8 mouse cellular contexts compared by ENCODE assay signal in the genomic region with DNA sequence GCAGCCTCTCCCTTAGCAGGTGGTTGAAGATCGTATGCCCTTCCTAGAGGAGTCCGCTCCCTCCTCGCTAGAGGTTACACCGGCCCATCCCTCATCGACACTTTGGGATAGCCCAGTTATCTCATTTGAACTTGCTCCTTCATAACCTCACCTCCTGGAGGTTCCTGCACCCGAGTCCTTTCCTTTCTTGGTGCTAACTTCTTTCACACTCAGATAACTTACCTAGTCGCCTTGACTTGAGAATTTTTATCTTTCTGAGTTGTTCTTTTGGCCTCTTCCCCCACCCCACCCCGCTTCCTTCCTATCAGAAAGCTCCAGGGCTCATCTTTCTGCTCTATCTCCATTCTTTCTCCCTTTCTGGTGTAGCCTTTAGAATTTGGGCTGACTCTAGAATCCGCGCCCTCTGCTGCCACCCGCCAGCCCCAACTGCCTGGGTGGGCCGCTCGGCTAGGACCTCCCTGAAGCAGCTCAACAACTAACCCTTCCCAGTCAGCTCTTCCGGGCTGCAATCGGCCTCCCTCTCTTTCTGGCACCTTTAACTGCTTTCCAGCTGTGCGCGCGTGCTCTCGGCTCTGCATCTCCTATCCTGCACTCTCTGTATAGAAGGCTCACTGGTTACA. TPM values are rescaled to one million over a fixed set of nuclear protein-coding genes. Genes with fewer than 3 reads are reported as not detected.
DNase-seq lines count a peak whose midpoint lies in the region; ATAC-seq lines count a peak whose summit lies in the region.

No protein-coding gene starts in this region.

- H3K9ac ChIP-seq in midbrain, embryonic 11.5 days (ENCODE audit: low read length), result no peak overlapping the region
- H3K9ac ChIP-seq in midbrain, embryonic 16.5 days (ENCODE audit: low read depth, low read length), result no peak overlapping the region
- no peak overlapping the region for H3K9ac ChIP-seq in embryonic facial prominence, embryonic 15.5 days
- no peak overlapping the region for H3K9ac ChIP-seq in hindbrain, embryonic 14.5 days

- H3K4me2 ChIP-seq in midbrain, embryonic 11.5 days, result no peak overlapping the region; the same call in 1 of the 2 replicates
- no peak overlapping the region; the same call in 1 of the 2 replicates for H3K4me2 ChIP-seq in midbrain, embryonic 16.5 days (ENCODE audit: low read length)
- peak overlapping the region; percentile 58 for H3K4me2 ChIP-seq in embryonic facial prominence, embryonic 15.5 days (replicated peaks)
- peak overlapping the region; percentile 59; the same call in 1 of the 2 replicates for H3K4me2 ChIP-seq in hindbrain, embryonic 14.5 days (replicated peaks)

- H3K4me3 ChIP-seq in midbrain, embryonic 11.5 days (ENCODE audit: low read depth, low read length), result no peak overlapping the region
- no peak overlapping the region for H3K4me3 ChIP-seq in midbrain, embryonic 16.5 days (ENCODE audit: low read depth, low read length)
- peak overlapping the region; percentile 66 for H3K4me3 ChIP-seq in embryonic facial prominence, embryonic 15.5 days (replicated peaks)
- H3K4me3 ChIP-seq in hindbrain, embryonic 14.5 days (replicated peaks; ENCODE audit: low read length), result no peak overlapping the region

- H3K4me1 ChIP-seq in midbrain, embryonic 11.5 days (ENCODE audit: control insufficient read depth, insufficient read depth, low read length), result peaks cover 6% of the 10 kb centered on the region
- peaks cover 8% of the 10 kb centered on the region for H3K4me1 ChIP-seq in midbrain, embryonic 16.5 days (ENCODE audit: control insufficient read depth, insufficient read depth, low read length)
- H3K4me1 ChIP-seq in embryonic facial prominence, embryonic 15.5 days, result peaks cover 33% of the 10 kb centered on the region
- H3K4me1 ChIP-seq in hindbrain, embryonic 14.5 days (replicated peaks; ENCODE audit: control insufficient read depth, insufficient read depth, low read length), result peaks cover 5% of the 10 kb centered on the region; the same call in 1 of the 2 replicates

- no peaks in the 10 kb centered on the region for H3K9me3 ChIP-seq in midbrain, embryonic 11.5 days (ENCODE audit: control insufficient read depth, low read length)
- H3K9me3 ChIP-seq in midbrain, embryonic 16.5 days (replicated peaks; ENCODE audit: control insufficient read depth, low read length, poor library complexity, severe bottlenecking), result no peaks in the 10 kb centered on the region
- H3K9me3 ChIP-seq in embryonic facial prominence, embryonic 15.5 days (replicated peaks), result no peaks in the 10 kb centered on the region
- H3K9me3 ChIP-seq in hindbrain, embryonic 14.5 days (ENCODE audit: control insufficient read depth, low read length), result no peaks in the 10 kb centered on the region

- DNase-seq in midbrain, embryonic 11.5 days (ENCODE audit: low spot score, missing footprints), result peak; percentile 93
- no peak for DNase-seq in hindbrain, embryonic 14.5 days (ENCODE audit: low spot score)
- peak; percentile 27 for DNase-seq in lung, postnatal 36 days
- peak; percentile 74 for DNase-seq in testis, postnatal 10 days (ENCODE audit: low spot score)
- DNase-seq in layer of hippocampus, adult 11-12 months (ENCODE audit: low spot score), result no peak
- no peak for DNase-seq in right cerebral cortex, adult 2 months (ENCODE audit: low spot score in 2 of 2)

- no peak for ATAC-seq in midbrain, embryonic 11.5 days (ENCODE audit: low FRiP score)
- no peak for ATAC-seq in midbrain, embryonic 16.5 days
- no peak; the same call in 1 of the 2 replicates for ATAC-seq in embryonic facial prominence, embryonic 15.5 days (ENCODE audit: insufficient number of reproducible peaks, low FRiP score, low TSS enrichment, low read depth)
- ATAC-seq in hindbrain, embryonic 14.5 days (ENCODE audit: low FRiP score), result no peak

- H3K36me3 ChIP-seq in midbrain, embryonic 11.5 days (ENCODE audit: control insufficient read depth, insufficient read depth, low read length), result no peaks in the 10 kb centered on the region
- H3K36me3 ChIP-seq in midbrain, embryonic 16.5 days (ENCODE audit: control insufficient read depth, insufficient read depth, low read length), result no peaks in the 10 kb centered on the region
- no peaks in the 10 kb centered on the region for H3K36me3 ChIP-seq in embryonic facial prominence, embryonic 15.5 days
- H3K36me3 ChIP-seq in hindbrain, embryonic 14.5 days (replicated peaks; ENCODE audit: control insufficient read depth, insufficient read depth), result no peaks in the 10 kb centered on the region

- 10% methylated on average over 19 of the region's 19 CpGs for WGBS in midbrain, embryonic 11.5 days
- WGBS in midbrain, embryonic 16.5 days, result 10% methylated on average over 19 of the region's 19 CpGs
- WGBS in embryonic facial prominence, embryonic 15.5 days, result 8% methylated on average over 19 of the region's 19 CpGs
- 12% methylated on average over 19 of the region's 19 CpGs for WGBS in hindbrain, embryonic 14.5 days

- H3K27me3 ChIP-seq in midbrain, embryonic 11.5 days (ENCODE audit: control insufficient read depth, insufficient read depth, low read length), result peaks cover 20% of the 10 kb centered on the region
- peaks cover 24% of the 10 kb centered on the region for H3K27me3 ChIP-seq in midbrain, embryonic 16.5 days (ENCODE audit: control insufficient read depth, insufficient read depth, low read depth, low read length)
- no peaks in the 10 kb centered on the region for H3K27me3 ChIP-seq in embryonic facial prominence, embryonic 15.5 days
- H3K27me3 ChIP-seq in hindbrain, embryonic 14.5 days (ENCODE audit: control insufficient read depth, insufficient read depth, low read length), result peaks cover 28% of the 10 kb centered on the region

- no peak overlapping the region for H3K27ac ChIP-seq in midbrain, embryonic 11.5 days (ENCODE audit: low read depth, low read length)
- H3K27ac ChIP-seq in midbrain, embryonic 16.5 days (ENCODE audit: low read length), result no peak overlapping the region
- peak overlapping the region; percentile 58 for H3K27ac ChIP-seq in embryonic facial prominence, embryonic 15.5 days (replicated peaks)
- H3K27ac ChIP-seq in hindbrain, embryonic 14.5 days, result no peak overlapping the region

RNA-seq across cellular contexts. Expression of gene Slc12a4, which starts 0.9 kb away (rescaled TPM):
- polyA plus RNA-seq in midbrain, embryonic 11.5 days (2014; fragmentation: Nextera tagmentation; extraction: Ambion mirVana), result 7.2 and 7.8 TPM in 2 replicates
- 7.6 and 10.6 TPM in 2 replicates for polyA plus RNA-seq in midbrain, embryonic 16.5 days (2015; fragmentation: Nextera tagmentation; extraction: Ambion mirVana)
- polyA plus RNA-seq in embryonic facial prominence, embryonic 15.5 days (2015; fragmentation: Nextera tagmentation; extraction: Ambion mirVana), result 57.6 and 60.4 TPM in 2 replicates
- 9.3 and 9.4 TPM in 2 replicates for polyA plus RNA-seq in hindbrain, embryonic 14.5 days (2014; fragmentation: Nextera tagmentation; extraction: Ambion mirVana)

RNA-seq across cellular contexts. Expression of gene Dpep3, which starts 12.4 kb away (rescaled TPM):
- polyA plus RNA-seq in midbrain, embryonic 11.5 days (2014; fragmentation: Nextera tagmentation; extraction: Ambion mirVana), result not detected in 2 replicates
- not detected in 2 replicates for polyA plus RNA-seq in midbrain, embryonic 16.5 days (2015; fragmentation: Nextera tagmentation; extraction: Ambion mirVana)
- not detected in 2 replicates for polyA plus RNA-seq in embryonic facial prominence, embryonic 15.5 days (2015; fragmentation: Nextera tagmentation; extraction: Ambion mirVana)
- polyA plus RNA-seq in hindbrain, embryonic 14.5 days (2014; fragmentation: Nextera tagmentation; extraction: Ambion mirVana), result not detected in 2 replicates

RNA-seq across cellular contexts. Expression of gene Lcat, which starts 23.6 kb away (rescaled TPM):
- 0.23 and 0.28 TPM in 2 replicates for polyA plus RNA-seq in midbrain, embryonic 11.5 days (2014; fragmentation: Nextera tagmentation; extraction: Ambion mirVana)
- polyA plus RNA-seq in midbrain, embryonic 16.5 days (2015; fragmentation: Nextera tagmentation; extraction: Ambion mirVana), result 1.3 and 3.0 TPM in 2 replicates
- polyA plus RNA-seq in embryonic facial prominence, embryonic 15.5 days (2015; fragmentation: Nextera tagmentation; extraction: Ambion mirVana), result 2.8 and 3.3 TPM in 2 replicates
- 3.2 and 3.3 TPM in 2 replicates for polyA plus RNA-seq in hindbrain, embryonic 14.5 days (2014; fragmentation: Nextera tagmentation; extraction: Ambion mirVana)

RNA-seq across cellular contexts. Expression of gene Dus2, which starts 24.3 kb away (rescaled TPM):
- polyA plus RNA-seq in midbrain, embryonic 11.5 days (2014; fragmentation: Nextera tagmentation; extraction: Ambion mirVana), result 14.4 and 16.4 TPM in 2 replicates
- 29.4 and 29.8 TPM in 2 replicates for polyA plus RNA-seq in midbrain, embryonic 16.5 days (2015; fragmentation: Nextera tagmentation; extraction: Ambion mirVana)
- polyA plus RNA-seq in embryonic facial prominence, embryonic 15.5 days (2015; fragmentation: Nextera tagmentation; extraction: Ambion mirVana), result 22.9 and 26.0 TPM in 2 replicates
- polyA plus RNA-seq in hindbrain, embryonic 14.5 days (2014; fragmentation: Nextera tagmentation; extraction: Ambion mirVana), result 21.3 and 22.4 TPM in 2 replicates

RNA-seq across cellular contexts. Expression of gene Psmb10, which starts 28.6 kb away (rescaled TPM):
- 22.5 and 26.9 TPM in 2 replicates for polyA plus RNA-seq in midbrain, embryonic 11.5 days (2014; fragmentation: Nextera tagmentation; extraction: Ambion mirVana)
- 59.6 and 71.2 TPM in 2 replicates for polyA plus RNA-seq in midbrain, embryonic 16.5 days (2015; fragmentation: Nextera tagmentation; extraction: Ambion mirVana)
- 31.0 and 33.8 TPM in 2 replicates for polyA plus RNA-seq in embryonic facial prominence, embryonic 15.5 days (2015; fragmentation: Nextera tagmentation; extraction: Ambion mirVana)
- 70.1 and 79.8 TPM in 2 replicates for polyA plus RNA-seq in hindbrain, embryonic 14.5 days (2014; fragmentation: Nextera tagmentation; extraction: Ambion mirVana)

Comparison
In these comparisons a context has a peak if more than half of its experiments do, and no peak if none do; other contexts are left out.
1. DNase-seq: peak in midbrain, embryonic 11.5 days (single experiment), lung, postnatal 36 days (single experiment) and testis, postnatal 10 days (single experiment); none in hindbrain, embryonic 14.5 days (single experiment), layer of hippocampus, adult 11-12 months (single experiment) and right cerebral cortex, adult 2 months (0 of 2).
2. H3K4me2 ChIP-seq: peak in embryonic facial prominence, embryonic 15.5 days (single experiment) and hindbrain, embryonic 14.5 days (single experiment); none in midbrain, embryonic 11.5 days (single experiment) and midbrain, embryonic 16.5 days (single experiment).